Mouse (Mus musculus) stomach, postnatal 0 days (tissue): ENCODE results near the gene Misp.

Experiments
- CTCF ChIP-seq: IDR thresholded peaks from 2 replicates; pipeline ENCODE4 v1.5.1; 2016; ENCODE audit warnings: antibody characterized with exemption, low read depth, mild to moderate bottlenecking, moderate library complexity
- EP300 ChIP-seq: optimal IDR thresholded peaks from 2 replicates; pipeline ENCODE3; 2016; ENCODE audit warnings: antibody characterized with exemption

- TF ChIP-seq EP300 (no peak), CTCF (no peak)
Observed at GRCm38 (mm10) chr10:79858416-79859074, 37.8 kb downstream of the Misp start.
